Mouse (Mus musculus) monocyte, adult 5-6 weeks (primary cell): ENCODE measurements around the gene Morn3. TPM values are rescaled to one million over a fixed set of nuclear protein-coding genes. Genes with fewer than 3 reads are reported as not detected.

Experiments used
- total RNA-seq: library from RNA; stranded (forward); fragments of 200-1000, 200-491, 200-594 nt; gene quantifications from 3 replicates; pipeline ENCODE4 v1.2.3, GENCODE M21; 2017

Morn3 gene
- total RNA-seq, 1 experiment from 2014 or later = not detected

Other genes with a start within 250 kb of the Morn3 start
- gene Anapc5, start 225.7 kb downstream of the Morn3 start, total RNA-seq = 141 to 157 TPM (median 145 TPM) in 3 replicates
- 23.9 to 25.5 TPM (median 24.1 TPM) in 3 replicates for gene Rnf34, start 197.0 kb downstream of the Morn3 start, total RNA-seq
- gene Kdm2b, start 57.2 kb downstream of the Morn3 start, total RNA-seq = 24.1 to 26.8 TPM (median 25.5 TPM) in 3 replicates
- gene Orai1, start 31.9 kb downstream of the Morn3 start, total RNA-seq = 14.6 to 21.8 TPM (median 17.2 TPM) in 3 replicates
- 0.67 to 3.5 TPM (median 2.0 TPM) in 3 replicates for gene Tmem120b, start 21.4 kb upstream of the Morn3 start, total RNA-seq
- 18.8 to 40.6 TPM (median 30.1 TPM) in 3 replicates for gene Rhof, start 85.7 kb upstream of the Morn3 start, total RNA-seq
- gene Setd1b, start 95.2 kb upstream of the Morn3 start, total RNA-seq = 2.4 to 15.3 TPM (median 3.2 TPM) in 3 replicates
- 16.7 to 38.7 TPM (median 18.9 TPM) in 3 replicates for gene Psmd9, start 122.4 kb upstream of the Morn3 start, total RNA-seq
- gene Hpd, start 135.7 kb upstream of the Morn3 start, total RNA-seq = not detected in 3 replicates
- gene Wdr66, start 205.1 kb upstream of the Morn3 start, total RNA-seq = 0.78 TPM in 1 of 3 replicates, not detected in the others